28 mouse cellular contexts compared by ENCODE assay signal in genomic region chr5:100155646-100156045, GRCm38 (mm10). TPM values are rescaled to one million over a fixed set of nuclear protein-coding genes. Genes with fewer than 3 reads are reported as not detected.
"Had no signal": no experiment of that assay in that cellular context is flagged by ENCODE, and none has a peak within 500 bp of the region (broad histone marks: within the 10 kb centered on the region; RNA-seq: fewer than 3 reads in every experiment).

No protein-coding gene starts in this region.

- H3K36me3 ChIP-seq: heart, embryonic 10.5 days; heart, embryonic 12.5 days; hindbrain, embryonic 10.5 days; hindbrain, embryonic 12.5 days; intestine, embryonic 15.5 days; limb, embryonic 13.5 days; limb, embryonic 15.5 days; liver, embryonic 12.5 days had no signal

- H3K4me3 ChIP-seq: gastrocnemius, adult 2 months; heart, embryonic 10.5 days; heart, embryonic 12.5 days; hindbrain, embryonic 10.5 days; hindbrain, embryonic 12.5 days; intestine, embryonic 15.5 days; limb, embryonic 13.5 days; limb, embryonic 15.5 days; liver, embryonic 12.5 days had no signal

- H3K9me3 ChIP-seq: heart, embryonic 10.5 days; heart, embryonic 12.5 days; hindbrain, embryonic 12.5 days; intestine, embryonic 15.5 days; limb, embryonic 13.5 days; limb, embryonic 15.5 days; liver, embryonic 12.5 days had no signal

- ATAC-seq: hindbrain, embryonic 16.5 days; inflammation-experienced regulatory T-cells, adult 6 months; intestine, embryonic 15.5 days; intestine, postnatal 0 days; liver, embryonic 12.5 days had no signal

- H3K4me1 ChIP-seq: intestine, embryonic 15.5 days had no signal

- H3K27ac ChIP-seq: gastrocnemius, adult 2 months; heart, embryonic 10.5 days; hindbrain, embryonic 10.5 days; hindbrain, embryonic 12.5 days; hindbrain, embryonic 14.5 days; intestine, embryonic 15.5 days; limb, embryonic 13.5 days; limb, embryonic 15.5 days; liver, embryonic 12.5 days; liver, embryonic 14.5 days had no signal

- DNase-seq: gastrocnemius, adult 2 months; gastrocnemius, postnatal 10 days; gastrocnemius, postnatal 25 days; heart, adult 18-20 months; heart, postnatal 10 days; heart, postnatal 4 days; kidney, adult 18-20 months; kidney, adult 8-10 months; kidney, postnatal 10 days; kidney, postnatal 25 days; kidney, postnatal 4 days; layer of hippocampus, adult 9-11 months; left cerebral cortex, postnatal 4 days had no signal

- H3K4me2 ChIP-seq: heart, embryonic 12.5 days; hindbrain, embryonic 12.5 days; hindbrain, embryonic 14.5 days; intestine, embryonic 15.5 days; limb, embryonic 13.5 days; limb, embryonic 15.5 days; liver, embryonic 12.5 days had no signal

- H3K9ac ChIP-seq: heart, embryonic 12.5 days; hindbrain, embryonic 12.5 days; hindbrain, embryonic 14.5 days; intestine, embryonic 15.5 days; limb, embryonic 13.5 days; limb, embryonic 15.5 days; liver, embryonic 12.5 days; liver, embryonic 14.5 days had no signal

RNA-seq across cellular contexts. Expression of gene Tmem150c, which starts 4.0 kb away (rescaled TPM):
- total RNA-seq: granulocyte monocyte progenitor cell, adult 5-6 weeks; liver, adult 2 months had no signal
- polyA plus RNA-seq: inflammation-experienced regulatory T-cells, adult 6 months had no signal
